Mouse (Mus musculus) liver, adult 2 months (tissue): ENCODE results near the gene Nbl1.

Source experiments
- CTCF ChIP-seq: fragments of 200-500 bp; IDR thresholded peaks from 2 replicates; pipeline ENCODE4 v1.5.1; 2011; ENCODE audit warnings: low read depth, low read length, control low read depth
- POLR2A ChIP-seq: fragments of 200-500 bp; IDR thresholded peaks from 2 replicates; pipeline ENCODE4 v1.6.1; 2011; ENCODE audit warnings: low read length, control low read depth; ENCODE audit not compliant: insufficient read depth; ENCODE audit errors: extremely low read depth

DNA sequence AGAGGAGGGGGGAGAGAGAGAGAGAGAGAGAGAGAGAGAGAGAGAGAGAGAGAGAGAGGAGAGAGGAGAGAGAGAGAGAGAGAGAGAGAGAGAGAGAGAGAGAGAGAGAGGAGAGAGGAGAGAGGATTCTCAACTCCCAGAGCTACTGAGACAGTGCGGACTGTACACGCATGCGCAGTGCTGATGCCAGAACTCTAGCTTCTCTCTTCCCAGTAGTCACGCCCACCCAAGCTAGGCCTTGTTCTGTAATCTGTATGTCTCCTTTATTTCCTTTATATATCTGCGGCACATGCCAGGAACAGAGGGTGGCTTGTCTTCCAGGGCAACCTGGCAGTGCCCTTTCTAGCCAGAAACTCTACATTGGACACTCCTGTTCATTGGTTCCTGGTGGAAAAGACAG is 28.0 kb downstream of the Nbl1 start:
- TF ChIP-seq POLR2A (no peak), CTCF (no peak)
